ENCODE assay signal across 28 mouse cellular contexts in genomic region chr17:94243821-94244220, GRCm38 (mm10).
"Had no signal": no experiment of that assay in that cellular context is flagged by ENCODE, and none has a peak within 500 bp of the region (broad histone marks: within the 10 kb centered on the region; RNA-seq: fewer than 3 reads in every experiment).

No protein-coding gene starts in this region.

- H3K9ac ChIP-seq: heart, embryonic 13.5 days; heart, embryonic 15.5 days; hindbrain, embryonic 13.5 days; hindbrain, embryonic 15.5 days; kidney, embryonic 15.5 days; limb, embryonic 13.5 days; limb, embryonic 15.5 days; liver, embryonic 12.5 days; liver, embryonic 14.5 days had no signal

- H3K9me3 ChIP-seq: heart, embryonic 13.5 days; heart, embryonic 15.5 days; hindbrain, embryonic 13.5 days; hindbrain, embryonic 15.5 days; kidney, embryonic 15.5 days; limb, embryonic 13.5 days; limb, embryonic 15.5 days; liver, embryonic 12.5 days had no signal

- H3K4me1 ChIP-seq: heart, embryonic 13.5 days; heart, embryonic 15.5 days; hindbrain, embryonic 13.5 days; hindbrain, embryonic 15.5 days; kidney, embryonic 15.5 days; limb, embryonic 13.5 days; limb, embryonic 15.5 days; liver, embryonic 12.5 days had no signal

- H3K27me3 ChIP-seq: heart, embryonic 13.5 days; heart, embryonic 15.5 days; hindbrain, embryonic 13.5 days; hindbrain, embryonic 15.5 days; kidney, embryonic 15.5 days; limb, embryonic 13.5 days; limb, embryonic 15.5 days; liver, embryonic 12.5 days had no signal

- H3K4me2 ChIP-seq: heart, embryonic 11.5 days; heart, embryonic 13.5 days; heart, embryonic 15.5 days; hindbrain, embryonic 13.5 days; hindbrain, embryonic 15.5 days; kidney, embryonic 15.5 days; limb, embryonic 13.5 days; limb, embryonic 15.5 days; liver, embryonic 12.5 days had no signal

- DNase-seq: gastrocnemius, postnatal 14 days; gastrocnemius, postnatal 36 days; heart, adult 11 months; heart, adult 2 months; heart, postnatal 14 days; heart, postnatal 36 days; kidney, adult 11 months; kidney, adult 2 months; kidney, adult 9 months; kidney, postnatal 14 days; kidney, postnatal 36 days; layer of hippocampus, adult 9-11 months; layer of hippocampus, postnatal 36 days; left cerebral cortex, postnatal 4 days had no signal

- ATAC-seq: hindbrain, postnatal 0 days; intestine, embryonic 16.5 days; liver, embryonic 12.5 days had no signal

- H3K27ac ChIP-seq: heart, adult 2 months; heart, embryonic 13.5 days; heart, embryonic 15.5 days; hindbrain, embryonic 13.5 days; hindbrain, embryonic 15.5 days; hindbrain, postnatal 0 days; kidney, embryonic 15.5 days; kidney, postnatal 0 days; left cerebral cortex, adult 2 months; limb, embryonic 13.5 days; limb, embryonic 15.5 days; liver, embryonic 12.5 days; liver, embryonic 14.5 days had no signal

- H3K36me3 ChIP-seq: heart, embryonic 13.5 days; heart, embryonic 15.5 days; hindbrain, embryonic 13.5 days; hindbrain, embryonic 15.5 days; kidney, embryonic 15.5 days; limb, embryonic 13.5 days; limb, embryonic 15.5 days; liver, embryonic 12.5 days had no signal

- H3K4me3 ChIP-seq: heart, adult 2 months; heart, embryonic 13.5 days; heart, embryonic 15.5 days; hindbrain, embryonic 13.5 days; hindbrain, embryonic 15.5 days; kidney, embryonic 15.5 days; left cerebral cortex, adult 2 months; limb, embryonic 13.5 days; limb, embryonic 15.5 days; liver, embryonic 12.5 days had no signal
